Mouse (Mus musculus) hindbrain, embryonic 14.5 days (tissue): ENCODE measurements around the gene Dnajb6. TPM values are rescaled to one million over a fixed set of nuclear protein-coding genes. Genes with fewer than 3 reads are reported as not detected.
"Not testable (repeated sequence)": the region's sequence is repeated elsewhere in the genome, so short reads cannot be mapped to it uniquely, and the experiment has no call there.

Experiments
- ATAC-seq: fragments of 200-750 bp; cut with Nextera tagmentation; 2 replicates; pipeline ENCODE4 v1.8.0; 2017; ENCODE audit warnings: moderate number of reproducible peaks, mild to moderate bottlenecking, moderate TSS enrichment, moderate library complexity; ENCODE audit not compliant: low FRiP score
- DNase-seq: peaks from one replicate; pipeline ENCODE4 v3.0.0-alpha.2; 2015; ENCODE audit warnings: low spot score
- H3K27ac ChIP-seq: fragments of 300-500 bp; sonication (generic); 2 replicates; pipeline ENCODE4 v1.5.1; 2014; ENCODE audit warnings: mild to moderate bottlenecking, moderate library complexity
- H3K27me3 ChIP-seq: fragments of 300-500 bp; sonication (generic); 2 replicates; pipeline ENCODE4 v1.6.1; 2014; ENCODE audit warnings: mild to moderate bottlenecking, low read length, mixed read lengths; ENCODE audit not compliant: control insufficient read depth, insufficient read depth
- H3K36me3 ChIP-seq: fragments of 300-500 bp; sonication (generic); replicated peaks from 2 replicates; pipeline ENCODE4 v1.6.1; 2014; ENCODE audit not compliant: control insufficient read depth, insufficient read depth
- H3K4me1 ChIP-seq: fragments of 300-500 bp; sonication (generic); replicated peaks from 2 replicates; pipeline ENCODE4 v1.6.1; 2014; ENCODE audit warnings: antibody characterized with exemption, low read length, mixed read lengths; ENCODE audit not compliant: control insufficient read depth, insufficient read depth
- H3K4me2 ChIP-seq: fragments of 300-500 bp; sonication (generic); replicated peaks from 2 replicates; pipeline ENCODE4 v1.6.1; 2014; ENCODE audit warnings: mild to moderate bottlenecking, moderate library complexity
- H3K4me3 ChIP-seq: fragments of 300-500 bp; sonication (generic); replicated peaks from 2 replicates; pipeline ENCODE4 v1.5.1; 2014; ENCODE audit warnings: mild to moderate bottlenecking, low read length
- H3K9ac ChIP-seq: fragments of 300-500 bp; sonication (generic); 2 replicates; pipeline ENCODE4 v1.6.1; 2014
- H3K9me3 ChIP-seq: fragments of 300-500 bp; sonication (generic); 2 replicates; pipeline ENCODE4 v1.6.1; 2016; ENCODE audit warnings: low read length; ENCODE audit not compliant: control insufficient read depth
- WGBS: fragments of 180-500 bp; shearing (Covaris S2); extraction: QIAGEN DNeasy Blood & Tissue Kit; methylation state at CpG from one replicate; pipeline ENCODE4 v1.1.7; 2014; 5-methylcytosine and 5-hydroxymethylcytosine counted together
- polyA plus RNA-seq: library from polyadenylated mRNA; unstranded; fragments of >200 nt; fragmentation: Nextera tagmentation; extraction: Ambion mirVana; gene quantifications from 2 replicates; pipeline ENCODE4 v1.2.1, GENCODE M21; 2014

Gene Dnajb6
- polyA plus RNA-seq, 1 experiment from 2014 or later: 304 TPM

- Histone ChIP-seq H3K9me3 (no peaks in the 10 kb centered on the region), H3K4me1 (no peaks in the 10 kb centered on the region), H3K4me2 (no peak overlapping the region), H3K27me3 (no peaks in the 10 kb centered on the region), H3K36me3 (peaks cover 26% of the 10 kb centered on the region), H3K4me3 (no peak overlapping the region), H3K9ac (no peak overlapping the region), H3K27ac (no peak overlapping the region)
- 93% methylated on average over 6 of the region's 6 CpGs for WGBS
- no peak for ATAC-seq
- DNase-seq: no peak
Measured at GRCm38 (mm10) chr5:29778029-29778428, 42.5 kb downstream of the Dnajb6 start.

- WGBS: 97% methylated on average over 8 of the region's 9 CpGs
- H3K4me2 ChIP-seq, H3K27me3 ChIP-seq, H3K9me3 ChIP-seq, H3K9ac ChIP-seq, H3K4me1 ChIP-seq, DNase-seq, H3K4me3 ChIP-seq, ATAC-seq, H3K27ac ChIP-seq: not testable (repeated sequence)
- H3K36me3 ChIP-seq: peaks cover 23% of the 10 kb centered on the region
Measured at GRCm38 (mm10) chr5:29779733-29780132, 44.2 kb downstream of the Dnajb6 start.

- H3K9ac ChIP-seq: no peak overlapping the region
- no peaks in the 10 kb centered on the region for H3K4me1 ChIP-seq
- H3K27ac ChIP-seq: no peak overlapping the region
- H3K4me2 ChIP-seq: no peak overlapping the region
- WGBS: 85% methylated on average over 3 of the region's 3 CpGs
- no peaks in the 10 kb centered on the region for H3K9me3 ChIP-seq
- H3K27me3 ChIP-seq: no peaks in the 10 kb centered on the region
- no peak for ATAC-seq
- DNase-seq: no peak
- H3K4me3 ChIP-seq: no peak overlapping the region
- H3K36me3 ChIP-seq: peaks cover 16% of the 10 kb centered on the region
Measured at GRCm38 (mm10) chr5:29782261-29782660, 46.8 kb downstream of the Dnajb6 start.

- 98% methylated on average over 9 of the region's 13 CpGs for WGBS
- H3K4me2 ChIP-seq, H3K27ac ChIP-seq, H3K9me3 ChIP-seq, H3K4me1 ChIP-seq, ATAC-seq, H3K9ac ChIP-seq, DNase-seq, H3K36me3 ChIP-seq, H3K4me3 ChIP-seq, H3K27me3 ChIP-seq: not testable (repeated sequence)
Measured at GRCm38 (mm10) chr5:29784906-29785305, 49.4 kb downstream of the Dnajb6 start.

GRCm38 (mm10) chr5:29785953-29786352 lies 50.5 kb downstream of the Dnajb6 start:
- not testable (repeated sequence) for H3K9ac ChIP-seq, H3K36me3 ChIP-seq, H3K9me3 ChIP-seq, H3K27me3 ChIP-seq, H3K4me3 ChIP-seq, H3K27ac ChIP-seq, DNase-seq, H3K4me1 ChIP-seq, H3K4me2 ChIP-seq, ATAC-seq
- WGBS: 95% methylated on average over 1 of the region's 11 CpGs

- not testable (repeated sequence) for H3K4me3 ChIP-seq, H3K9ac ChIP-seq, H3K27ac ChIP-seq, ATAC-seq, H3K27me3 ChIP-seq, DNase-seq, H3K9me3 ChIP-seq, H3K36me3 ChIP-seq, H3K4me2 ChIP-seq, H3K4me1 ChIP-seq
- 95% methylated on average over 5 of the region's 8 CpGs for WGBS
Measured at GRCm38 (mm10) chr5:29794933-29795332, 59.4 kb downstream of the Dnajb6 start.

- DNase-seq (no peak), ATAC-seq (no peak)
- no peaks in the 10 kb centered on the region for H3K36me3 ChIP-seq
- H3K9me3 ChIP-seq: no peaks in the 10 kb centered on the region
- no peak overlapping the region for H3K4me3 ChIP-seq
- no peak overlapping the region for H3K9ac ChIP-seq
- 95% methylated on average over 1 of the region's 1 CpGs for WGBS
- no peak overlapping the region for H3K4me2 ChIP-seq
- H3K4me1 ChIP-seq: no peaks in the 10 kb centered on the region
- H3K27me3 ChIP-seq: no peaks in the 10 kb centered on the region
- H3K27ac ChIP-seq: no peak overlapping the region
Measured at GRCm38 (mm10) chr5:29808940-29809339, 73.5 kb downstream of the Dnajb6 start.

DNA sequence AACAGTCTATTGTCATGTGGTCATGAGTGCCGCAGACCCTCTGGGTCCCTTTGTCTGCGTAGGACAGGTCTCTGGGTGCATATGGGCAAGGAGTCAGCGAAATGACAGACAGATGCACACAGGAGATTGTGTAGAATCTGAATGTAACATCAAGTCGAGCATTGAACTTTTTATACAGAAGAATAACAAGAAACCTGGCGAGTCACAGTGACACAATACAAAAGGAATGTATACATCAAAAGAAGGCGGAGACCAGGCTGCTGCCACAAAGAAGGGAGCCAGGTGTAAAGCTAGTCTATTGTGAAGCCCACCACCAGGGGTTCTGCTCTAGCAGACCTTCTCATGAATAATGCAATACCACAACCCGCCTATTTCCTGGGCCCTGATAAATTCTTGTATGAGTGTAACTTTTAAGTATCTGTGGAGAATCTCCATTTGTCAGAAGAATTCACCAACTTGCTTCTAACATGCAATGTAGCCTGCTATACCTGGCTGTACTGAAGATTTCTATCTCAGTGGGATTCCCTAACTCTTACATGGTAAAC lies 76.0 kb downstream of the Dnajb6 start:
- H3K4me3 ChIP-seq, H3K4me2 ChIP-seq, ATAC-seq, DNase-seq, H3K36me3 ChIP-seq, H3K27me3 ChIP-seq, H3K9me3 ChIP-seq, H3K9ac ChIP-seq, H3K4me1 ChIP-seq, H3K27ac ChIP-seq: not testable (repeated sequence)
- WGBS: 55% methylated on average over 7 of the region's 7 CpGs

DNA sequence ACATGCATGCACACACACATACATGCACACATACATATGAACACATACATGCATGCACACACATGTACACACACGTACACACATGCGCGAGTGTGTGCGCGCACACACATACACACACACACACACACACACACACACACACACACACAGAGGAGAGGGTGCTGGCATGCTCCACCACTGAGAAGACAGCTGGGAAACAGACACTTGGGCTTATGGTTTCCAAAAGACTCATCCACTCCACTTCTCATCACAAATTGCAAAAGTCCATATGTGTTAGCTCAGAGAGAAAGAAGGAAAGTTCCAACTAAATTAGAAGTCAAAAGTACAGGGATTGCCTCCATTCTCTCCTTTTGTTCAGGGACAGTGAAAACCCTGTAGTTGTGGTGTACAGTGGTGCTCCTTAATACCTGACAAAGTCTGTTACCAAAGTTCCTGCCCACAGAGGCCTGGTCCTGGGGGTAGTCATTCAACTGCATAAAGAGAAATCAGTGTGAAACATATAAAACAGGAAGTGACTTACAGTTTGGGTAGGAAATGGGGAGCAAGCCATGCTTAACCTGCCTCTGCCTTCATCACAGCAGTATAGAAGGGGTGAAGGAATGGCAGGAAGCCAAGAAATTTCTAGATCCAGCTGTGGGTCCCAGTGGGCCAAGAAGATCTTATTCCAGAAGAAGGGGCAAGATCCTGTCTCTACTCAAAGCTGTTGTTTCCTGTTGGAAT lies 81.2 kb downstream of the Dnajb6 start:
- ATAC-seq (no peak), DNase-seq (no peak)
- Histone ChIP-seq H3K27ac (no peak overlapping the region), H3K36me3 (no peaks in the 10 kb centered on the region), H3K27me3 (no peaks in the 10 kb centered on the region), H3K4me3 (no peak overlapping the region), H3K9ac (no peak overlapping the region), H3K4me1 (no peaks in the 10 kb centered on the region), H3K9me3 (0 out of 2 replicates have a peak, but pooled peaks cover 4% of the 10 kb centered on the region), H3K4me2 (no peak overlapping the region)
- WGBS: 100% methylated on average over 5 of the region's 5 CpGs
